Mouse (Mus musculus) testis, postnatal 14 days (tissue): ENCODE data around the gene Setd7.
"Not testable (repeated sequence)": the region's sequence is repeated elsewhere in the genome, so short reads cannot be mapped to it uniquely, and the experiment has no call there.

Experiments
- DNase-seq: peaks from one replicate; pipeline ENCODE4 v3.0.0; 2021; ENCODE audit warnings: low spot score

The Setd7 gene

GRCm38 (mm10) chr3:51560511-51561108, at the start of gene Setd7:
Gene Setd7, minus strand, starts transcription at chr3:51560879.
- DNase-seq: peak; percentile 76

- DNase-seq: no peak
Measured at GRCm38 (mm10) chr3:51604489-51604888, 43.8 kb upstream of the Setd7 start.

- no peak for DNase-seq
Measured at GRCm38 (mm10) chr3:51603705-51604291, 43.1 kb upstream of the Setd7 start.

GRCm38 (mm10) chr3:51601461-51601860, 40.8 kb upstream of the Setd7 start:
- DNase-seq: no peak

GRCm38 (mm10) chr3:51600728-51601127, 40.0 kb upstream of the Setd7 start:
- DNase-seq: no peak

- DNase-seq: no peak
Measured at GRCm38 (mm10) chr3:51599057-51599630, 38.5 kb upstream of the Setd7 start.

- no peak for DNase-seq
Measured at GRCm38 (mm10) chr3:51596538-51596937, 35.9 kb upstream of the Setd7 start.

- DNase-seq: no peak
Measured at GRCm38 (mm10) chr3:51593506-51593905, 32.8 kb upstream of the Setd7 start.

- no peak for DNase-seq
Measured at GRCm38 (mm10) chr3:51591591-51591990, 30.9 kb upstream of the Setd7 start.

- DNase-seq: no peak
Measured at GRCm38 (mm10) chr3:51590207-51590892, 29.7 kb upstream of the Setd7 start.

GRCm38 (mm10) chr3:51587697-51588262, 27.1 kb upstream of the Setd7 start:
- no peak for DNase-seq

GRCm38 (mm10) chr3:51583574-51584391, 23.1 kb upstream of the Setd7 start:
- peak; percentile 60 for DNase-seq

- not testable (repeated sequence) for DNase-seq
Measured at GRCm38 (mm10) chr3:51579243-51579642, 18.6 kb upstream of the Setd7 start.

GRCm38 (mm10) chr3:51577816-51578749, 17.4 kb upstream of the Setd7 start:
- DNase-seq: no peak

- DNase-seq: no peak
Measured at GRCm38 (mm10) chr3:51577359-51577758, 16.7 kb upstream of the Setd7 start.

GRCm38 (mm10) chr3:51573915-51574314, 13.2 kb upstream of the Setd7 start:
- DNase-seq: no peak

- DNase-seq: no peak
Measured at GRCm38 (mm10) chr3:51570200-51570599, 9.5 kb upstream of the Setd7 start.

GRCm38 (mm10) chr3:51561993-51562385, 1.3 kb upstream of the Setd7 start:
- no peak for DNase-seq

GRCm38 (mm10) chr3:51561109-51561992, 672 bp upstream of the Setd7 start:
- DNase-seq: no peak
